Mouse (Mus musculus) gastrocnemius, adult 8-10 months (tissue): ENCODE measurements around the gene Uhrf1bp1. TPM values are rescaled to one million over a fixed set of nuclear protein-coding genes. Genes with fewer than 3 reads are reported as not detected.

ENCODE experiments used
- DNase-seq, 2 experiments: peaks; one replicate each; pipeline ENCODE4 v3.0.0; 2022; ENCODE audit warnings: low spot score in 2 of 2
- total RNA-seq, 4 experiments: library from RNA; stranded (reverse); gene quantifications; 2 replicates each; pipeline ENCODE4 v1.2.4; 2022

The Uhrf1bp1 gene
- total RNA-seq, 4 experiments from 2014 or later, result 21.0 to 30.9 (median 28.8) TPM

GRCm38 (mm10) chr17:27947155-27947554, 90.9 kb downstream of the Uhrf1bp1 start:
- no peak for DNase-seq

Other genes starting within 250 kb of the Uhrf1bp1 start
- 100 to 1,000 TPM; 260 to 347 (median 290) TPM for gene Nudt3, start 232.9 kb upstream of the Uhrf1bp1 start, total RNA-seq
- gene RPS10-NUDT3, start 221.2 kb upstream of the Uhrf1bp1 start, total RNA-seq, result 1 to 10 TPM in 2 of 4 experiments, not detected in 2; 1.5 to 2.2 TPM
- 100 to 1,000 TPM; 332 to 455 (median 370) TPM for gene Rps10, start 219.8 kb upstream of the Uhrf1bp1 start, total RNA-seq
- under 1 TPM in 2 of 4 experiments, not detected in 2; 0.15 to 0.51 TPM for gene Pacsin1, start 200.9 kb upstream of the Uhrf1bp1 start, total RNA-seq
- gene Spdef, start 127.5 kb upstream of the Uhrf1bp1 start, total RNA-seq, result not detected
- gene D17Wsu92e, start 35.8 kb upstream of the Uhrf1bp1 start, total RNA-seq, result 100 to 1,000 TPM; 224 to 253 (median 227) TPM
- 10 to 100 TPM; 52.1 to 64.3 (median 59.5) TPM for gene Snrpc, start 18.3 kb upstream of the Uhrf1bp1 start, total RNA-seq
- gene Anks1, start 52.9 kb downstream of the Uhrf1bp1 start, total RNA-seq, result 1 to 10 TPM; 6.3 to 9.2 (median 7.9) TPM
- 10 to 100 TPM; 15.9 to 18.8 (median 17.0) TPM for gene Taf11, start 53.4 kb downstream of the Uhrf1bp1 start, total RNA-seq
- not detected for gene Tcp11, start 224.2 kb downstream of the Uhrf1bp1 start, total RNA-seq